Mouse (Mus musculus) ES-E14 (cell line): ENCODE results near the gene Epb41.

ENCODE experiments used
- HCFC1 ChIP-seq: IDR thresholded peaks from 2 replicates; pipeline ENCODE4 v1.6.1; 2012; ENCODE audit warnings: low read length, inconsistent platforms, borderline replicate concordance; ENCODE audit not compliant: insufficient read depth
- MAFK ChIP-seq: IDR thresholded peaks from 2 replicates; pipeline ENCODE4 v1.6.1; 2014; ENCODE audit warnings: mild to moderate bottlenecking, low read depth, low read length, inconsistent platforms; ENCODE audit not compliant: insufficient read depth
- ZC3H11A ChIP-seq: IDR thresholded peaks from 2 replicates; pipeline ENCODE4 v1.6.1; 2012; ENCODE audit warnings: low read depth, mild to moderate bottlenecking, inconsistent platforms, low read length, borderline replicate concordance
- ZNF384 ChIP-seq: IDR thresholded peaks from 2 replicates; pipeline ENCODE4 v1.6.1; 2012; ENCODE audit warnings: low read depth, low read length, inconsistent platforms

- no peak for TF ChIP-seq ZC3H11A
- TF ChIP-seq MAFK = no peak
- TF ChIP-seq HCFC1 = no peak
- no peak for TF ChIP-seq ZNF384
Observed at GRCm38 (mm10) chr4:132027167-132027566, 48.0 kb downstream of the Epb41 start.
